Mouse (Mus musculus) MEL (cell line): ENCODE data around the gene Mre11a. TPM values are rescaled to one million over a fixed set of nuclear protein-coding genes. Genes with fewer than 3 reads are reported as not detected.

Source experiments
- DNase-seq: peaks from one replicate; pipeline ENCODE4 v3.0.0; 2011; ENCODE audit warnings: low read depth, low spot score
- H3K27ac ChIP-seq: 2 replicates; pipeline ENCODE4 v1.5.1; 2012; ENCODE audit warnings: low read depth, mild to moderate bottlenecking, control low read depth, low read length, moderate library complexity; ENCODE audit not compliant: control insufficient read depth
- H3K27me3 ChIP-seq, 2 experiments: fragments of 150-350 bp in 1 of 2; sonication (generic) in 1 of 2; 2 replicates each; pipeline ENCODE4 v1.6.1; 2012; ENCODE audit warnings: low read length in 2 of 2, mild to moderate bottlenecking in 2 of 2, improper control_type of control experiment in 1 of 2, moderate library complexity in 1 of 2; ENCODE audit not compliant: insufficient read depth in 2 of 2, control insufficient read depth in 1 of 2
- H3K36me3 ChIP-seq, 2 experiments: 2 replicates each; pipeline ENCODE4 v1.6.1; 2012 to 2014; ENCODE audit warnings: low read length in 2 of 2, improper control_type of control experiment in 1 of 2, inconsistent platforms in 1 of 2, mild to moderate bottlenecking in 1 of 2; ENCODE audit not compliant: insufficient read depth in 2 of 2, control insufficient read depth in 1 of 2
- H3K4me1 ChIP-seq, 2 experiments: fragments of 150-350 bp in 1 of 2; sonication (generic) in 1 of 2; 2 replicates each; pipeline ENCODE4 v1.6.1; 2012; ENCODE audit warnings: low read length in 2 of 2, improper control_type of control experiment in 1 of 2, mild to moderate bottlenecking in 1 of 2; ENCODE audit not compliant: insufficient read depth in 2 of 2, control insufficient read depth in 1 of 2
- H3K4me3 ChIP-seq, 2 experiments: fragments of 150-350 bp in 1 of 2; sonication (generic) in 1 of 2; 2 replicates each; pipeline ENCODE4 v1.5.1; 2012; ENCODE audit warnings: low read depth in 2 of 2, low read length in 2 of 2, mild to moderate bottlenecking in 2 of 2, moderate library complexity in 2 of 2, control low read depth in 1 of 2, improper control_type of control experiment in 1 of 2; ENCODE audit not compliant: control insufficient read depth in 1 of 2, insufficient read depth in 1 of 2
- H3K79me2 ChIP-seq: 2 replicates; pipeline ENCODE4 v1.6.1; 2012; ENCODE audit warnings: mild to moderate bottlenecking, low read length, moderate library complexity; ENCODE audit not compliant: control insufficient read depth, poor library complexity, insufficient read depth
- H3K9ac ChIP-seq: 2 replicates; pipeline ENCODE4 v1.6.1; 2012; ENCODE audit warnings: low read depth, mild to moderate bottlenecking, control low read depth, low read length, moderate library complexity; ENCODE audit not compliant: control insufficient read depth, poor library complexity, severe bottlenecking
- H3K9me3 ChIP-seq: fragments of 150-350 bp; sonication (generic); replicated peaks from 2 replicates; pipeline ENCODE4 v1.6.1; 2012; ENCODE audit warnings: mild to moderate bottlenecking, low read length, improper control_type of control experiment, moderate library complexity; ENCODE audit not compliant: insufficient read depth
- CHD1 ChIP-seq: IDR thresholded peaks from 2 replicates; pipeline ENCODE4 v1.6.1; 2012; ENCODE audit warnings: low read depth, mild to moderate bottlenecking, inconsistent platforms, low read length, improper control_type of control experiment
- CHD2 ChIP-seq: IDR thresholded peaks from 2 replicates; pipeline ENCODE4 v1.6.1; 2011; ENCODE audit warnings: low read length, improper control_type of control experiment
- CTCF ChIP-seq, 3 experiments: IDR thresholded peaks in 2 of 3; conservative IDR thresholded peaks in 1 of 3; 2 replicates each; pipeline ENCODE4 v1.5.1; 2011 to 2012; ENCODE audit warnings: low read length in 3 of 3, low read depth in 2 of 3, mild to moderate bottlenecking in 2 of 3, improper control_type of control experiment in 1 of 3, inconsistent platforms in 1 of 3, mixed read lengths in 1 of 3, moderate library complexity in 1 of 3; ENCODE audit not compliant: control insufficient read depth in 1 of 3, insufficient read depth in 1 of 3, poor library complexity in 1 of 3, severe bottlenecking in 1 of 3
- HCFC1 ChIP-seq: IDR thresholded peaks from 2 replicates; pipeline ENCODE4 v1.6.1; 2012; ENCODE audit warnings: low read depth, mild to moderate bottlenecking, inconsistent platforms, low read length, improper control_type of control experiment, moderate library complexity
- JUND ChIP-seq: IDR thresholded peaks from 2 replicates; pipeline ENCODE4 v1.6.1; 2011; ENCODE audit warnings: low read depth, mild to moderate bottlenecking, improper control_type of control experiment, low read length
- KAT2A ChIP-seq: conservative IDR thresholded peaks from 2 replicates; pipeline ENCODE4 v1.6.1; 2012; ENCODE audit warnings: low read depth, low read length, improper control_type of control experiment, inconsistent platforms
- MAX ChIP-seq: IDR thresholded peaks from 2 replicates; pipeline ENCODE4 v1.6.1; 2011; ENCODE audit warnings: low read length, improper control_type of control experiment
- MEF2A ChIP-seq: IDR thresholded peaks from 2 replicates; pipeline ENCODE4 v1.6.1; 2014; ENCODE audit warnings: low read depth, mild to moderate bottlenecking, inconsistent platforms, low read length, improper control_type of control experiment; ENCODE audit not compliant: poor library complexity, insufficient replicate concordance, severe bottlenecking; ENCODE audit errors: extremely low read depth
- MYB ChIP-seq: IDR thresholded peaks from 2 replicates; pipeline ENCODE4 v1.6.1; 2011; ENCODE audit warnings: mild to moderate bottlenecking, low read depth, low read length, improper control_type of control experiment
- MYC ChIP-seq: IDR thresholded peaks from 2 replicates; pipeline ENCODE4 v1.6.1; 2011; ENCODE audit warnings: low read depth, mild to moderate bottlenecking, low read length, improper control_type of control experiment, moderate library complexity
- NELFE ChIP-seq: IDR thresholded peaks from 2 replicates; pipeline ENCODE4 v1.6.1; 2011; ENCODE audit warnings: low read depth, low read length, improper control_type of control experiment
- POLR2A ChIP-seq, 2 experiments: IDR thresholded peaks; 2 replicates each; pipeline ENCODE4 v1.6.1; 2011 to 2012; ENCODE audit warnings: low read length in 2 of 2, mild to moderate bottlenecking in 2 of 2, control low read depth in 1 of 2, improper control_type of control experiment in 1 of 2, low read depth in 1 of 2, moderate library complexity in 1 of 2; ENCODE audit not compliant: control insufficient read depth in 1 of 2, insufficient read depth in 1 of 2, poor library complexity in 1 of 2
- RCOR1 ChIP-seq: IDR thresholded peaks from 2 replicates; pipeline ENCODE4 v1.6.1; 2012; ENCODE audit warnings: low read depth, mild to moderate bottlenecking, inconsistent platforms, low read length, improper control_type of control experiment
- TBP ChIP-seq: IDR thresholded peaks from 2 replicates; pipeline ENCODE4 v1.8.0; 2011; ENCODE audit warnings: low read depth, low read length, improper control_type of control experiment
- TCF12 ChIP-seq: IDR thresholded peaks from 2 replicates; pipeline ENCODE4 v1.6.1; 2014; ENCODE audit warnings: low read depth, mild to moderate bottlenecking, inconsistent platforms, low read length, improper control_type of control experiment, moderate library complexity
- ZC3H11A ChIP-seq: IDR thresholded peaks from 2 replicates; pipeline ENCODE4 v1.6.1; 2012; ENCODE audit warnings: low read depth, mild to moderate bottlenecking, inconsistent platforms, low read length, improper control_type of control experiment
- ZKSCAN1 ChIP-seq: IDR thresholded peaks from 2 replicates; pipeline ENCODE4 v1.6.1; 2012; ENCODE audit warnings: low read depth, mild to moderate bottlenecking, inconsistent platforms, low read length, improper control_type of control experiment, moderate library complexity
- ZNF384 ChIP-seq: IDR thresholded peaks from 2 replicates; pipeline ENCODE4 v1.6.1; 2012; ENCODE audit warnings: low read depth, mild to moderate bottlenecking, inconsistent platforms, low read length, improper control_type of control experiment
- polyA plus RNA-seq, 2 experiments: library from polyadenylated mRNA; stranded (reverse) in 1 of 2; unstranded in 1 of 2; fragments of >175 nt in 1 of 2; fragments of >200 nt in 1 of 2; gene quantifications; 2 replicates each; pipeline versions ENCODE4 v1.2.1 to v1.2.4; 2012; ENCODE audit warnings: low replicate concordance in 2 of 2, low read depth in 1 of 2; ENCODE audit not compliant: insufficient read length in 2 of 2, insufficient read depth in 1 of 2, missing spikeins in 1 of 2
- total RNA-seq: library from RNA; depleted of rRNA; stranded (reverse); fragments of 300-350 nt; gene quantifications from 2 replicates; pipeline ENCODE4 v1.2.3, GENCODE M21; 2012

The Mre11a gene
- total and polyA plus RNA-seq, 3 experiments = 88.1 to 288 (median 113) TPM

DNA sequence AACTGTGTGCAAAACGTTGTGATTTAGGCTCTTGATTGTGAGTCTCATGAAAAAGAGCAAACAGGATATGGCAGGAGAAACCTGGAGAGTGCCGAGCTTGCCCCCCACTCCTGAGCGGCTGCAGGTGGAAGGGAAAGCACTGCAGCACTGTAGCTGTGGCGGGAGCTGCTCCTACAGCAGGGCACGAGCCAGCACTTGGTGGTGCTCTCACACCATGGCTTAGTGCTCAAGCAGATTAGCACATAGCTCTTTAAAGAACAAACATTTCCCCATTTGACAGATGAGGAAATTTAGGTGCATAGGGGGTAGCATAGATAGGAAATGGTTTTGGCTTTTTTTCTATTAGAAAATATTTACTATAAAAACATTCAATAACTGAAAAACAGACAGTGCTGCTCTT is 47.6 kb downstream of the Mre11a start:
- no peaks in the 10 kb centered on the region for H3K79me2 ChIP-seq
- H3K27ac ChIP-seq = no peak overlapping the region
- H3K27me3 ChIP-seq = no peaks in the 10 kb centered on the region
- no peaks in the 10 kb centered on the region for H3K9me3 ChIP-seq
- no peak for TF ChIP-seq NELFE
- TF ChIP-seq TBP = no peak
- TF ChIP-seq MEF2A = no peak
- TF ChIP-seq ZNF384 = no peak
- TF ChIP-seq MYB = no peak
- TF ChIP-seq CTCF (IDR thresholded peaks at IDR 0.05 in 2 of 3, conservative IDR thresholded peaks at IDR 0.05 in 1 of 3; ENCODE audit: control insufficient read depth in 1 of 3, insufficient read depth in 1 of 3, low read depth in 2 of 3, low read length in 3 of 3, poor library complexity in 1 of 3, severe bottlenecking in 1 of 3) = no peak
- no peak for TF ChIP-seq HCFC1
- no peak for TF ChIP-seq CHD2
- TF ChIP-seq JUND = no peak
- no peak for TF ChIP-seq MYC
- H3K4me3 ChIP-seq = no peak overlapping the region
- no peak overlapping the region for H3K9ac ChIP-seq
- no peaks in the 10 kb centered on the region for H3K4me1 ChIP-seq
- no peak for DNase-seq
- peaks cover 0 to 57% of the 10 kb centered on the region in 2 experiments; a peak in 2 of 4 replicates for H3K36me3 ChIP-seq

DNA sequence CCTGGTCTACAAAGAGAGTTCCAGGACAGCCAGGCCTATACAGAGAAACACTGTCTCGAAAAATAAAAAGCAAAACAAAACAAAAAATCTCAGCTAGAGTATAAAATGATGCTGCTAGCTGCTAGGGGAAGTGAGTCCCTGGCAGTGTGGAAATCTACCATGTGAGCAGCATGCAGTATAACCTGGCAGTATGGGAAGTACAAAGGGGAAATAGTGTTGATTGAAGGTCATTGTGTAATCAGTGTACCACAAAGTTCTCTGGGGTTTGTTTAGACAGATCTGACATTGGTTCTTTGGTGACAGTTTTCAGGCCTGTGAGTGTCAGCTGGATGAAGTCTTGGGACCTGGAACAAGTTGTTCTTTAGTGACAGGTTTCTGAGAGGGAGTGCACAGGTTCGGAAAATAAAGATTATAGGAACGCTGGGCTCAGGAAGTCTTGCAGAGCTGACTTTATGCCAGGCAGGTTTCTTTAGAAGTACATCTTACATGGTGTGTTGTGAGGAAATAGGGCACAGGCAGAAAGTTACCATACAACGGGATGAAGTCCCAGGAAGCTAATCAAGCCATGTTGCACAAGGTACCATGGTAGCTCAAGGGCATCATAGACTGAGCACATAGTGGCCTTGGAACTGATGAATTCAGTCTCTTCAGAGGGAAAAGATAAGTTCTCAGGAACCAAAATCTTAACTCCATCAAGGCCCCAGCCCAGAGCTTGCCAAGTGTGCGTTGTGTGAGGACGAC is 51.1 kb downstream of the Mre11a start:
- H3K27me3 ChIP-seq = no peaks in the 10 kb centered on the region
- H3K27ac ChIP-seq = no peak overlapping the region
- no peaks in the 10 kb centered on the region for H3K4me1 ChIP-seq
- no peak for DNase-seq
- H3K36me3 ChIP-seq = peaks cover 0 to 42% of the 10 kb centered on the region in 2 experiments; a peak in 2 of 4 replicates
- H3K79me2 ChIP-seq = no peaks in the 10 kb centered on the region
- no peak overlapping the region for H3K9ac ChIP-seq
- no peak for TF ChIP-seq ZC3H11A
- TF ChIP-seq POLR2A (IDR thresholded peaks at IDR 0.05; ENCODE audit: control insufficient read depth in 1 of 2, insufficient read depth in 1 of 2, low read depth in 1 of 2, low read length in 2 of 2, poor library complexity in 1 of 2) = no peak
- TF ChIP-seq CHD1 = no peak
- TF ChIP-seq RCOR1 = 0 out of 2 replicates have a peak, but pooled peaks have one; percentile 29
- no peak for TF ChIP-seq MYC
- TF ChIP-seq TBP = no peak
- no peak for TF ChIP-seq TCF12
- TF ChIP-seq KAT2A = no peak
- TF ChIP-seq MAX = no peak
- no peak for TF ChIP-seq ZNF384
- TF ChIP-seq CTCF (IDR thresholded peaks at IDR 0.05 in 2 of 3, conservative IDR thresholded peaks at IDR 0.05 in 1 of 3; ENCODE audit: control insufficient read depth in 1 of 3, insufficient read depth in 1 of 3, low read depth in 2 of 3, low read length in 3 of 3, poor library complexity in 1 of 3, severe bottlenecking in 1 of 3) = peak in 1 of 3 experiments; percentile 12; a peak in 1 of 6 replicates
- TF ChIP-seq JUND = no peak
- no peak for TF ChIP-seq ZKSCAN1
- no peaks in the 10 kb centered on the region for H3K9me3 ChIP-seq
- H3K4me3 ChIP-seq = no peak overlapping the region
